ENCODE assay signal across 36 mouse cellular contexts in genomic region chr9:40878998-40879397, GRCm38 (mm10). TPM values are rescaled to one million over a fixed set of nuclear protein-coding genes. Genes with fewer than 3 reads are reported as not detected.
DNase-seq lines count a peak whose midpoint lies in the region; ATAC-seq lines count a peak whose summit lies in the region.
"Had no signal": no experiment of that assay in that cellular context is flagged by ENCODE, and none has a peak within 500 bp of the region (broad histone marks: within the 10 kb centered on the region; RNA-seq: fewer than 3 reads in every experiment).

No protein-coding gene starts in this region.

- H3K4me1 ChIP-seq in hindbrain, embryonic 10.5 days (replicated peaks), result peaks cover 20% of the 10 kb centered on the region
- H3K4me1 ChIP-seq in hindbrain, embryonic 14.5 days (replicated peaks; ENCODE audit: control insufficient read depth, insufficient read depth, low read length), result 0 out of 2 replicates have a peak, but pooled peaks cover 4% of the 10 kb centered on the region
- H3K4me1 ChIP-seq in midbrain, embryonic 11.5 days (ENCODE audit: control insufficient read depth, insufficient read depth, low read length), result peaks cover 3% of the 10 kb centered on the region; the same call in 1 of the 2 replicates
- peaks cover 13% of the 10 kb centered on the region for H3K4me1 ChIP-seq in midbrain, embryonic 13.5 days (replicated peaks)

- H3K9me3 ChIP-seq in hindbrain, embryonic 10.5 days, result no peaks in the 10 kb centered on the region
- H3K9me3 ChIP-seq in hindbrain, embryonic 14.5 days (ENCODE audit: control insufficient read depth, low read length), result no peaks in the 10 kb centered on the region
- H3K9me3 ChIP-seq in midbrain, embryonic 11.5 days (ENCODE audit: control insufficient read depth, low read length), result no peaks in the 10 kb centered on the region
- no peaks in the 10 kb centered on the region for H3K9me3 ChIP-seq in midbrain, embryonic 13.5 days
- H3K9me3 ChIP-seq: embryonic facial prominence, embryonic 12.5 days; heart, embryonic 10.5 days; heart, embryonic 15.5 days; hindbrain, embryonic 15.5 days; limb, embryonic 12.5 days; liver, embryonic 15.5 days had no signal

- H3K4me3 ChIP-seq in hindbrain, embryonic 10.5 days, result no peak overlapping the region
- no peak overlapping the region for H3K4me3 ChIP-seq in hindbrain, embryonic 14.5 days (replicated peaks; ENCODE audit: low read length)
- H3K4me3 ChIP-seq in midbrain, embryonic 11.5 days (ENCODE audit: low read depth, low read length), result no peak overlapping the region
- no peak overlapping the region for H3K4me3 ChIP-seq in midbrain, embryonic 13.5 days (replicated peaks)
- H3K4me3 ChIP-seq: embryonic facial prominence, embryonic 12.5 days; hindbrain, embryonic 15.5 days; liver, embryonic 15.5 days had no signal

- under 1% methylated on average over 14 of the region's 14 CpGs for WGBS in hindbrain, embryonic 10.5 days
- WGBS in hindbrain, embryonic 14.5 days, result 2% methylated on average over 14 of the region's 14 CpGs
- 2% methylated on average over 14 of the region's 14 CpGs for WGBS in midbrain, embryonic 11.5 days
- under 1% methylated on average over 14 of the region's 14 CpGs for WGBS in midbrain, embryonic 13.5 days

- H3K4me2 ChIP-seq in hindbrain, embryonic 14.5 days (replicated peaks), result no peak overlapping the region
- H3K4me2 ChIP-seq in midbrain, embryonic 11.5 days, result no peak overlapping the region
- H3K4me2 ChIP-seq in midbrain, embryonic 13.5 days (replicated peaks), result no peak overlapping the region
- H3K4me2 ChIP-seq: embryonic facial prominence, embryonic 12.5 days; hindbrain, embryonic 15.5 days; limb, embryonic 12.5 days; liver, embryonic 15.5 days; lung, embryonic 14.5 days had no signal

- H3K27me3 ChIP-seq in hindbrain, embryonic 10.5 days (ENCODE audit: insufficient read depth, poor library complexity, severe bottlenecking), result peaks cover 100% of the 10 kb centered on the region
- H3K27me3 ChIP-seq in hindbrain, embryonic 14.5 days (ENCODE audit: control insufficient read depth, insufficient read depth, low read length), result peaks cover 91% of the 10 kb centered on the region
- peaks cover 85% of the 10 kb centered on the region for H3K27me3 ChIP-seq in midbrain, embryonic 11.5 days (ENCODE audit: control insufficient read depth, insufficient read depth, low read length)
- peaks cover 98% of the 10 kb centered on the region for H3K27me3 ChIP-seq in midbrain, embryonic 13.5 days

- H3K36me3 ChIP-seq in hindbrain, embryonic 10.5 days, result no peaks in the 10 kb centered on the region
- no peaks in the 10 kb centered on the region for H3K36me3 ChIP-seq in hindbrain, embryonic 14.5 days (replicated peaks; ENCODE audit: control insufficient read depth, insufficient read depth)
- no peaks in the 10 kb centered on the region for H3K36me3 ChIP-seq in midbrain, embryonic 11.5 days (ENCODE audit: control insufficient read depth, insufficient read depth, low read length)
- no peaks in the 10 kb centered on the region for H3K36me3 ChIP-seq in midbrain, embryonic 13.5 days
- H3K36me3 ChIP-seq: embryonic facial prominence, embryonic 12.5 days; heart, embryonic 10.5 days; heart, embryonic 15.5 days; hindbrain, embryonic 15.5 days; limb, embryonic 12.5 days; liver, embryonic 15.5 days had no signal

- no peak overlapping the region for H3K27ac ChIP-seq in hindbrain, embryonic 10.5 days
- no peak overlapping the region for H3K27ac ChIP-seq in hindbrain, embryonic 14.5 days
- H3K27ac ChIP-seq in midbrain, embryonic 11.5 days (ENCODE audit: low read depth, low read length), result no peak overlapping the region
- no peak overlapping the region for H3K27ac ChIP-seq in midbrain, embryonic 13.5 days
- H3K27ac ChIP-seq: embryonic facial prominence, embryonic 12.5 days; heart, embryonic 10.5 days; heart, embryonic 15.5 days; hindbrain, embryonic 15.5 days; kidney, postnatal 0 days; limb, embryonic 12.5 days; liver, embryonic 15.5 days; stomach, postnatal 0 days had no signal

- no peak for ATAC-seq in hindbrain, embryonic 14.5 days (ENCODE audit: low FRiP score)
- ATAC-seq in midbrain, embryonic 11.5 days (ENCODE audit: low FRiP score), result no peak
- ATAC-seq in midbrain, embryonic 13.5 days, result no peak
- ATAC-seq: activated CD4-positive, CD25-positive, alpha-beta regulatory T cell, adult 4 months; inflammation-experienced regulatory T-cells, adult 6 months had no signal

- peak; percentile 17 to 24 for DNase-seq in cerebellum, postnatal 10 days
- no peak for DNase-seq in cerebellum, adult 18-20 months
- peak; percentile 19 for DNase-seq in hindbrain, embryonic 10.5 days (ENCODE audit: low spot score)
- no peak for DNase-seq in hindbrain, embryonic 14.5 days (ENCODE audit: low spot score)
- peak; percentile 95 for DNase-seq in midbrain, embryonic 11.5 days (ENCODE audit: low spot score, missing footprints)
- peak; percentile 66 for DNase-seq in ZHBTc4 (ENCODE audit: low read depth, low spot score)
- DNase-seq in gastrocnemius, postnatal 25 days, result no peak
- DNase-seq: adrenal gland, adult 8-10 months; cerebellum, adult 9-10 months; gastrocnemius, postnatal 10 days; heart, adult 11 months; kidney, adult 2 months; kidney, postnatal 4 days; lung, embryonic 14.5 days; lung, postnatal 14 days; right cerebral cortex, postnatal 4 days; thymus, adult 18-20 months; thymus, postnatal 25 days had no signal

- H3K9ac ChIP-seq in hindbrain, embryonic 14.5 days, result no peak overlapping the region
- no peak overlapping the region for H3K9ac ChIP-seq in midbrain, embryonic 11.5 days (ENCODE audit: low read length)
- no peak overlapping the region for H3K9ac ChIP-seq in midbrain, embryonic 13.5 days (replicated peaks)
- H3K9ac ChIP-seq: embryonic facial prominence, embryonic 12.5 days; heart, embryonic 15.5 days; hindbrain, embryonic 15.5 days; limb, embryonic 12.5 days; liver, embryonic 15.5 days; lung, embryonic 14.5 days had no signal

RNA-seq across cellular contexts. Expression of gene Bsx, which starts 5.1 kb away (rescaled TPM):
- polyA plus RNA-seq in hindbrain, embryonic 10.5 days (2016; fragmentation: Nextera tagmentation; extraction: Ambion mirVana), result 0.12 TPM in 1 of 2 replicates, not detected in the other
- not detected in 2 replicates for polyA plus RNA-seq in hindbrain, embryonic 14.5 days (2014; fragmentation: Nextera tagmentation; extraction: Ambion mirVana)
- polyA plus RNA-seq in midbrain, embryonic 11.5 days (2014; fragmentation: Nextera tagmentation; extraction: Ambion mirVana), result 0.22 and 0.50 TPM in 2 replicates
- polyA plus RNA-seq in midbrain, embryonic 13.5 days (2015; fragmentation: Nextera tagmentation; extraction: Ambion mirVana), result 2.7 and 4.1 TPM in 2 replicates
- not detected for total RNA-seq in gastrocnemius, postnatal 25 days (2021)
- total RNA-seq: adrenal gland, adult 8-10 months; CH12.LX; gastrocnemius, postnatal 10 days; heart, postnatal 25 days; layer of hippocampus, adult 8-10 months; liver, adult 2 months had no signal
- polyA plus RNA-seq: activated CD4-positive, CD25-positive, alpha-beta regulatory T cell, adult 4 months; C2C12; embryonic facial prominence, embryonic 12.5 days; heart, embryonic 10.5 days; heart, embryonic 15.5 days; hindbrain, embryonic 15.5 days; inflammation-experienced regulatory T-cells, adult 6 months; kidney, adult 2 months; kidney, postnatal 0 days; limb, embryonic 12.5 days; liver, adult 2 months; liver, embryonic 15.5 days; lung, embryonic 14.5 days; neural tube, embryonic 11.5 days; spleen, adult 2 months; stomach, postnatal 0 days had no signal

Comparison
In these comparisons a context has a peak if more than half of its experiments do, and no peak if none do; other contexts are left out.
1. DNase-seq: peak in cerebellum, postnatal 10 days (2 of 2), hindbrain, embryonic 10.5 days (single experiment), midbrain, embryonic 11.5 days (single experiment) and ZHBTc4 (single experiment); none in cerebellum, adult 18-20 months (0 of 2), hindbrain, embryonic 14.5 days (single experiment) and gastrocnemius, postnatal 25 days (single experiment).